Mouse (Mus musculus): ENCODE measurements around the gene Triobp. TPM values are rescaled to one million over a fixed set of nuclear protein-coding genes. Genes with fewer than 3 reads are reported as not detected.

The Triobp gene
- polyA plus RNA-seq, 1 experiment from 2014 or later, result 22.4 TPM

DNA sequence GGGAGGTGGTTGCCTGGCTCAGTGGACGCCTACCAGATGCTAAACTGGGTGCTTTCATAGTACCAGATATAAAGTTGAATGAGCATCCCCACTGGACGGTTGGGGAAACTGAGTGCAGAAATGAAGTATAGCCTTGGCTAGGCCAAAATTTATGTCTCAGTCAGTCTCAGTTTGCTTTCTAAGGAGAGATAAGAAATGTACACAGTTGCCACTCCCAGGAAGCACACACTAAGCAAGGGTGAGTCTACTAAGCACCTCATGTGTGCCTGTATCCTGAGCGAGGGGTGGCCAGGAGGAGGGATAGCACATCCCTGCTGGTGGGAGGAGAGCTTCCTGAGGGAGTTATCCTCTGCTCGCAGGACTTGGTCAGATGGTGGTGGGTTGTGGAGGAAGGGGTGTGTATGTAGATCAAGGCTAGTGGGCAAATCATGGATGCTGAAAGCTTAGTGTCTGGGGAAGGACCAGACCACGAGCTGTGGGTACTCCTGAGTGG is 36.8 kb downstream of the Triobp start:
- Histone ChIP-seq H3K4me3 (ENCODE audit: low read depth, low read length) (peak overlapping the region; percentile 93), H3K4me2 (replicated peaks; ENCODE audit: low read depth) (peak overlapping the region; percentile 92), H3K36me3 (ENCODE audit: control insufficient read depth, insufficient read depth, low read length) (peaks cover 3% of the 10 kb centered on the region; the same call in 1 of the 2 replicates), H3K9me3 (ENCODE audit: control insufficient read depth, low read length) (no peaks in the 10 kb centered on the region), H3K27me3 (ENCODE audit: control insufficient read depth, insufficient read depth, low read length) (no peaks in the 10 kb centered on the region), H3K4me1 (replicated peaks; ENCODE audit: control insufficient read depth, insufficient read depth) (peaks cover under 1% of the 10 kb centered on the region), H3K27ac (replicated peaks) (peak overlapping the region; percentile 97), H3K9ac (ENCODE audit: low read length) (peak overlapping the region; percentile 90)
- 18% methylated on average over 5 of the region's 5 CpGs for WGBS
- ATAC-seq (ENCODE audit: low FRiP score, low TSS enrichment) (no peak), DNase-seq (ENCODE audit: low spot score) (no peak)
- TF ChIP-seq EP300 (optimal IDR thresholded peaks at IDR 0.05) (no peak), CTCF (IDR thresholded peaks at IDR 0.05; ENCODE audit: low read depth) (0 out of 2 replicates have a peak, but pooled peaks have one; percentile 0)

DNA sequence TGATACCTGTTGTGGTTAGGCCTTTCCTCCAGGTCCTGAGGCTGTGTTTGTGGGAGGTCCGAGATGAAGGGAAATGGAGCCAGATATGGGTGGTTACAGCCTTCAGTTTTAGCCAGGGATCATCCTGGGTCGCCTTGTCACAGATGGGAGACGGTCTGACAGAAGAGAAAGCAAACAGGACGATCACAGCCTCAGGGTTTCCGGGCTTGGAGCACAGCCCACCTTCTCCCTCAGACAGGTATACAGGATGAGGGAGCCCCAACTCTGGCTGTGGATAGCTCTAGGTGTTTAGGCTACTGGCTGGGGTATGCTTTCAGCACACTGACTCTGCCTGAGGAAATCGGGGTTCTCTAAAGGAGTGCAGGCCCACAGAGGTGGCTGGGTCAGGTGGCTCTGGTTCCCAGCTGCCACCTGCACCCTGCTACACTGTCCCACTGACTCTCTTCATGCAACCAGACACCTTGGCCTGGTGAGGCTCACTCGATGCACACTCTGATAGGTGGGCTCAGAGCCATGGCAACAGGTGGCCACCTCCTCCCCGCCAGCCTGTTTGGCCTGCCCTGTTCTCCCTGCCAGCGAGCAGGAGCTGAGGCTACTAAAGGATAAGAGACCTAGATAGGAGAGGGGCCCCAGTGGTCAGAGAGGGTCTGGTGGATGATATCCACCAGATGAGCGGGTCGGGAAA is 39.2 kb downstream of the Triobp start:
- Histone ChIP-seq H3K4me1 (replicated peaks; ENCODE audit: control insufficient read depth, insufficient read depth) (no peaks in the 10 kb centered on the region; the same call in none of the 2 replicates), H3K36me3 (ENCODE audit: control insufficient read depth, insufficient read depth, low read length) (peaks cover 13% of the 10 kb centered on the region; the same call in 1 of the 2 replicates), H3K4me2 (replicated peaks; ENCODE audit: low read depth) (no peak overlapping the region), H3K4me3 (ENCODE audit: low read depth, low read length) (no peak overlapping the region), H3K27me3 (ENCODE audit: control insufficient read depth, insufficient read depth, low read length) (no peaks in the 10 kb centered on the region), H3K27ac (replicated peaks) (peak overlapping the region; percentile 40; the same call in 1 of the 2 replicates), H3K9me3 (ENCODE audit: control insufficient read depth, low read length) (no peaks in the 10 kb centered on the region), H3K9ac (ENCODE audit: low read length) (no peak overlapping the region; the same call in 1 of the 2 replicates)
- no peak for TF ChIP-seq CTCF (IDR thresholded peaks at IDR 0.05; ENCODE audit: low read depth)
- TF ChIP-seq EP300 (optimal IDR thresholded peaks at IDR 0.05), result no peak
- no peak for DNase-seq (ENCODE audit: low spot score)
- WGBS, result 64% methylated on average over 11 of the region's 11 CpGs
- ATAC-seq (ENCODE audit: low FRiP score, low TSS enrichment), result no peak

DNA sequence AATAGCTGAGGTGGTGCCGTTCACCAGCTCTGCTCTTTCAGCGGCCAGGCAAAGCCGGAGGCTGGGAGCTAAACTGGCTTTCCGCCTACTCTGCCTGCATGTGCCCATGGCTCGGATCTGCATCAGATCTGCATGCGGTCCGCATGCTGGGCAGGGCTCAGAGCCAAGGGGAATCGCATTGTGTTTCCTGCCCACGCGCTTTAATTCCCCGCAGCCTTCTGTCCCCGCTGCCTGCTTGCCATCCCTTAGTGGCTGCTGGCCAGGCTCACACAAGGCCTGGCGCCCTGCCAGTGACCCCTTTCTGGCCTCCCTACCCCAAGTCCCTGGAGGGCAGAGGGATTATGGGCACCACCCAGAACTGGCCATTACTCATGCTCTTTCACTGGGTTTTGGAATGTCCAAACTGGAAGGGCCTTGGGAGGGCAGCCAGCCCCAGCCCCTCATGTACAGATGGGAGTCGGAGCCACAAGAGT is 41.0 kb downstream of the Triobp start:
- TF ChIP-seq CTCF (IDR thresholded peaks at IDR 0.05; ENCODE audit: low read depth), result no peak
- TF ChIP-seq EP300 (optimal IDR thresholded peaks at IDR 0.05), result no peak
- Histone ChIP-seq H3K27me3 (ENCODE audit: control insufficient read depth, insufficient read depth, low read length) (no peaks in the 10 kb centered on the region), H3K4me2 (replicated peaks; ENCODE audit: low read depth) (no peak overlapping the region), H3K9me3 (ENCODE audit: control insufficient read depth, low read length) (no peaks in the 10 kb centered on the region), H3K4me3 (ENCODE audit: low read depth, low read length) (no peak overlapping the region), H3K9ac (ENCODE audit: low read length) (no peak overlapping the region), H3K36me3 (ENCODE audit: control insufficient read depth, insufficient read depth, low read length) (peaks cover 24% of the 10 kb centered on the region), H3K4me1 (replicated peaks; ENCODE audit: control insufficient read depth, insufficient read depth) (no peaks in the 10 kb centered on the region; the same call in none of the 2 replicates), H3K27ac (replicated peaks) (no peak overlapping the region)
- DNase-seq (ENCODE audit: low spot score) (peak; percentile 50), ATAC-seq (ENCODE audit: low FRiP score, low TSS enrichment) (no peak)
- 38% methylated on average over 14 of the region's 14 CpGs for WGBS

DNA sequence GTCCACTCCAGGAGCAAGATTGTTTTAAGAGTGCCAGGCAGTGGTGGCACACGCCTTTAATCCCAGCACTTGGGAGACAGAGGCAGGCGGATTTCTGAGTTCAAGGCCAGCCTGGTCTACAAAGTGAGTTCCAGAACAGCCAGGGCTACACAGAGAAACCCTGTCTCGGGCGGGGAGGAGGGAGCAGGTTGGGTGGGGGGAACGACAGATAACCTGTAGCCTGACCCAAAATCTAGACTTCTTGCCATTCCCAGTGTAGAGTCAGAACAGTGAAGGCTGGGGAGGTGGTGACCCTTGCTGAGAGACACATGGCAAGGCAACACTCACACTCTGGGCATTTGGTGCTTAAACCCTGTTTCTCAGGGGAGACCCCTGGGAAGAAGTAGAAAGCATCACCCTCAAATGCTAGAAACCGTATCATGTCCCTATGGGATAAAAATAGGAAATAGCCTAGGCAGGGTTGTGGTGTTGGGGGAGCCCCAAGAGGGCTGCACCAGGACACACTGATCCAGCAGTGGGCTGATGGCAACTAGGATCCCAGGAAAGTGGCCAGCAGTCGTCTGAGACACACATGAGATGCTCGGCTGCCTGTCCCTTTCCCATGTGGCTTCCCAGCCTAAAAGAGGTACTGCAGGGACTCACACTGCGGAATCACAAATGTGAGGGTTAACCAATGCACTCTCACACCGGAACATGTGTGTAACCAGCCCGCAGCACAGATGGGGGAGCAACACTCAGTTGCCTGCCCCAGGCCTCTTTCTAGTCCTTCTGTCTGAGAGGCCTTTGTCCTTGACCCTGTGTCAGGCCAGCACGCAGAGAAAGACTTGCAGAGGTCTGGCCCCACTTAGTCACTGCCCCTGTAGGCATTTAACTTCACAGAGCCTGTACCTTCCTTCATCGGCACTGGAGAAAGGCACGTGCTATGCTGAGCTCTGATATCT is 41.9 kb downstream of the Triobp start:
- no peak for DNase-seq (ENCODE audit: low spot score)
- H3K9ac ChIP-seq (ENCODE audit: low read length), result no peak overlapping the region

DNA sequence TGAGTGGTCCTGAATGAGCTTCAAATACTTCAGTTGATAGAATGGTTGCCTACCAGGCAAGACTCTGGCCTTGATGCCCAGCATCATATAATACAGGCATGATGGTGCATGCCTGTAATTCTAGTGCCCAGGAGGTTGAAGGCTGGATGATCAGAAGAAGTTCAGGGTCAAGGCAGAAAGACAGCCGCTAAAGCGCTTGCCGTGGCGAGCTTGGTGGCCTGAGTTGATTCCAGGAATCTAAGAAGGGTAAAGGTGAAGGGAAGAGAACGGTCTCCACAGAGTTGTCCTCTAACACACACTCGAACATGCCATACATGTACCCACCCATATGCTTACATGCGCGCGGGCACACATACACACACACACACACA is 42.6 kb downstream of the Triobp start:
- Histone ChIP-seq H3K27me3 (ENCODE audit: control insufficient read depth, insufficient read depth, low read length) (no peaks in the 10 kb centered on the region), H3K9me3 (ENCODE audit: control insufficient read depth, low read length) (no peaks in the 10 kb centered on the region), H3K27ac (replicated peaks) (no peak overlapping the region), H3K4me1 (replicated peaks; ENCODE audit: control insufficient read depth, insufficient read depth) (no peaks in the 10 kb centered on the region; the same call in 1 of the 2 replicates), H3K4me3 (ENCODE audit: low read depth, low read length) (no peak overlapping the region), H3K4me2 (replicated peaks; ENCODE audit: low read depth) (no peak overlapping the region), H3K36me3 (ENCODE audit: control insufficient read depth, insufficient read depth, low read length) (peaks cover 34% of the 10 kb centered on the region), H3K9ac (ENCODE audit: low read length) (no peak overlapping the region)
- ATAC-seq (ENCODE audit: low FRiP score, low TSS enrichment) (no peak), DNase-seq (ENCODE audit: low spot score) (no peak)
- TF ChIP-seq CTCF (IDR thresholded peaks at IDR 0.05; ENCODE audit: low read depth), result no peak
- TF ChIP-seq EP300 (optimal IDR thresholded peaks at IDR 0.05), result no peak
- 90% methylated on average over 9 of the region's 9 CpGs for WGBS

More for the DNA sequence above, 41.9 kb downstream of the Triobp start:
- 89% methylated on average over 14 of the region's 14 CpGs for WGBS
- peaks cover 33% of the 10 kb centered on the region for H3K36me3 ChIP-seq (ENCODE audit: control insufficient read depth, insufficient read depth, low read length)
- TF ChIP-seq EP300 (optimal IDR thresholded peaks at IDR 0.05), result no peak
- TF ChIP-seq CTCF (IDR thresholded peaks at IDR 0.05; ENCODE audit: low read depth), result no peak
- no peaks in the 10 kb centered on the region for H3K27me3 ChIP-seq (ENCODE audit: control insufficient read depth, insufficient read depth, low read length)
- no peaks in the 10 kb centered on the region for H3K9me3 ChIP-seq (ENCODE audit: control insufficient read depth, low read length)
- no peak overlapping the region for H3K4me3 ChIP-seq (ENCODE audit: low read depth, low read length)
- H3K27ac ChIP-seq (replicated peaks), result no peak overlapping the region
- no peak overlapping the region for H3K4me2 ChIP-seq (replicated peaks; ENCODE audit: low read depth)
- no peaks in the 10 kb centered on the region; the same call in 1 of the 2 replicates for H3K4me1 ChIP-seq (replicated peaks; ENCODE audit: control insufficient read depth, insufficient read depth)
- no peak for ATAC-seq (ENCODE audit: low FRiP score, low TSS enrichment)
